Mouse (Mus musculus) embryonic fibroblast, embryonic 13.5 days (primary cell): ENCODE results near the gene Cntd1. TPM values are rescaled to one million over a fixed set of nuclear protein-coding genes. Genes with fewer than 3 reads are reported as not detected.
A peak's percentile ranks its signal among the peaks of the same experiment; 100 is the strongest.

Source experiments
- H3K27ac ChIP-seq: 2 replicates; pipeline ENCODE4 v1.5.1; 2012; ENCODE audit warnings: low read length, control low read depth, inconsistent platforms; ENCODE audit not compliant: insufficient read depth
- H3K4me1 ChIP-seq: 2 replicates; pipeline ENCODE4 v1.6.1; 2011; ENCODE audit warnings: low read length; ENCODE audit not compliant: control insufficient read depth, insufficient read depth
- H3K4me3 ChIP-seq: 2 replicates; pipeline ENCODE4 v1.5.1; 2011; ENCODE audit warnings: mild to moderate bottlenecking, control low read depth, low read length; ENCODE audit not compliant: insufficient read depth
- CTCF ChIP-seq: IDR thresholded peaks from 2 replicates; pipeline ENCODE4 v1.5.1; 2011; ENCODE audit warnings: mild to moderate bottlenecking, control low read depth, low read length, moderate library complexity, borderline replicate concordance; ENCODE audit not compliant: insufficient read depth
- POLR2A ChIP-seq: IDR thresholded peaks from 2 replicates; pipeline ENCODE4 v1.6.1; 2011; ENCODE audit warnings: low read depth, mild to moderate bottlenecking, control low read depth, low read length, moderate library complexity
- polyA plus RNA-seq: library from polyadenylated mRNA; stranded (reverse); fragments of >200 nt; gene quantifications from 2 replicates; pipeline ENCODE4 v1.2.4, GENCODE M21; 2011; ENCODE audit warnings: low read depth; ENCODE audit not compliant: missing spikeins, insufficient read length

The Cntd1 gene
- polyA plus RNA-seq, 1 experiment = 1.0 TPM

GRCm38 (mm10) chr11:101263989-101264280 is 14.9 kb upstream of the Cntd1 start:
- TF ChIP-seq POLR2A (no peak), CTCF (no peak)
- peaks cover 15% of the 10 kb centered on the region; the same call in 1 of the 2 replicates for H3K4me1 ChIP-seq
- H3K4me3 ChIP-seq = no peak overlapping the region
- no peak overlapping the region for H3K27ac ChIP-seq

DNA sequence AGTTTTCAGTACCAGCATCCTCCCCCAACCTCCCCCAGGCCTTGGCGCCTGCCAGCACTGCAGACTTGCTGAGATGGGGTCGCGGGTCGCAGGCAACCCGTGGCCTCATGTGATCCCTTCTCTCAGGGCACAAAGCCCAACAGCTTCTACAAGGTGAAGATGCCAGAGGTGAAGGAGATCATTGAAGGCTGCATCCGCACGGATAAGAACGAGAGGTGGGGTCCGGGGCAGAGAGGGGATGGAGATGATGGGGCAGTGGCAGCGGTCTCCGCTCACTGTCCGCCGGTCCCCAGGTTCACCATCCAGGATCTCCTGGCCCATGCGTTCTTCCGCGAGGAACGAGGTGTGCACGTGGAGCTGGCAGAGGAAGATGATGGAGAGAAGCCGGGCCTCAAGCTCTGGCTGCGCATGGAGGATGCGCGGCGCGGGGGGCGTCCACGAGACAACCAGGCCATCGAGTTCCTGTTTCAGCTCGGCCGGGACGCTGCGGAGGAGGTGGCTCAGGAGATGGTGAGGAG is 13.8 kb upstream of the Cntd1 start:
- Histone ChIP-seq H3K4me3 (no peak overlapping the region), H3K27ac (no peak overlapping the region), H3K4me1 (peaks cover 10% of the 10 kb centered on the region; the same call in 1 of the 2 replicates)
- TF ChIP-seq CTCF = no peak

GRCm38 (mm10) chr11:101265906-101266305 is 12.9 kb upstream of the Cntd1 start:
- no peak for TF ChIP-seq CTCF
- TF ChIP-seq POLR2A = no peak
- H3K4me3 ChIP-seq = no peak overlapping the region
- peaks cover 10% of the 10 kb centered on the region; the same call in 1 of the 2 replicates for H3K4me1 ChIP-seq
- no peak overlapping the region for H3K27ac ChIP-seq

- peaks cover 4% of the 10 kb centered on the region; the same call in 1 of the 2 replicates for H3K4me1 ChIP-seq
- TF ChIP-seq CTCF (no peak), POLR2A (no peak)
- no peak overlapping the region for H3K4me3 ChIP-seq
- no peak overlapping the region for H3K27ac ChIP-seq
Observed at GRCm38 (mm10) chr11:101269577-101270116, 9.2 kb upstream of the Cntd1 start.

DNA sequence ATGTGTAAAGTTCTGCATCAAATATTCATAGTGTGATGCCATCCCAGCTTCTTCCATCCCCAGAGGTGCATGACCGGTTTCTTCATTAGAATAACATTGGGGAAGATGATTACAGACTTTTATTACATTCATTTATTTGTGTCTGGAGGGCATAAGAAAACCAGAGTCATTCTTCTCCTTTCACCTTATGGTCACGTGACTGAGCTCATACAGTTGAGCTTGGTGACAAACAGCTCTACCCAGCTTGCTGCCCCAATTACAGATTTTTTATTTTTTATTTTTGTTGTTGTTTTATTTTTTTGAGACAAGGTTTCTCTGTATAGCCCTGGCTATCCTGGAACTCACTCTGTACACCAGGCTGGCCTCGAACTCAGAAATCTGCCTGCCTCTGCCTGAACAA is 6.4 kb upstream of the Cntd1 start:
- Histone ChIP-seq H3K4me1 (peaks cover 3% of the 10 kb centered on the region; the same call in 1 of the 2 replicates), H3K27ac (no peak overlapping the region), H3K4me3 (no peak overlapping the region)
- TF ChIP-seq CTCF = no peak
- no peak for TF ChIP-seq POLR2A

- TF ChIP-seq POLR2A = no peak
- TF ChIP-seq CTCF = no peak
- peaks cover 5% of the 10 kb centered on the region; the same call in 1 of the 2 replicates for H3K4me1 ChIP-seq
- H3K4me3 ChIP-seq = no peak overlapping the region
- H3K27ac ChIP-seq = no peak overlapping the region
Observed at GRCm38 (mm10) chr11:101275309-101275708, 3.5 kb upstream of the Cntd1 start.

DNA sequence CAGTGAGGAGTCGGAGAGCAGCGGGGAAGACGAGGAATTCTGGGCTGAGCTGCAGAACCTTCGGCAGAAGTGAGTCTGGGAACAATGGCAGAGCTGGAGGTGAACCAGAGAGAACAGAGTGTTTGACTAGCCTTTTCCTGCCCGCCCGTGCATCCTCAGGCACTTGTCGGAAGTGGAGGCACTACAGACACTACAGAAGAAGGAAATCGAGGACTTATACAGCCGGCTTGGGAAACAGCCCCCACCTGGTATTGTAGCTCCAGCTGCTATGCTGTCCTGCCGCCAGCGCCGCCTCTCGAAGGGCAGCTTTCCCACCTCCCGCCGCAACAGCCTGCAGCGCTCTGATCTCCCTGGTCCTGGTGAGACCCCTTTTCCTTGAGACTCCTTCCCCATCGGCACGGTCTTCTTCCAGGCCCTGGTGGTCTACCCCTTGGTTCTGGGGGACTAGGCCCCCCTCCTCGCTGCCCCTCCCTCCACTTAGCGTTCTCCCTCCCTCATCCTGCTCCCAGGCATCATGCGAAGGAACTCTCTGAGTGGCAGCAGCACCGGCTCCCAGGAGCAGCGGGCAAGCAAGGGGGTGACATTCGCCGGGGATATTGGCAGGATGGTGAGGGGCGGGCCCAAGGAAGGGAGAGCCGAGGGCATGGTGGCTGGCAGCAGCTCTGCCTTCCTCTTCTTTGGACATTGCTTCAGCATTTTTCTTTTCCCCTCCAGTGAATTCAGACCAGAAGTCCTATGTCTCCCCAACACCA is 2.3 kb upstream of the Cntd1 start:
- TF ChIP-seq CTCF = no peak
- TF ChIP-seq POLR2A = no peak; the same call in 1 of the 2 replicates
- Histone ChIP-seq H3K4me3 (no peak overlapping the region), H3K27ac (no peak overlapping the region), H3K4me1 (peaks cover 5% of the 10 kb centered on the region; the same call in 1 of the 2 replicates)

DNA sequence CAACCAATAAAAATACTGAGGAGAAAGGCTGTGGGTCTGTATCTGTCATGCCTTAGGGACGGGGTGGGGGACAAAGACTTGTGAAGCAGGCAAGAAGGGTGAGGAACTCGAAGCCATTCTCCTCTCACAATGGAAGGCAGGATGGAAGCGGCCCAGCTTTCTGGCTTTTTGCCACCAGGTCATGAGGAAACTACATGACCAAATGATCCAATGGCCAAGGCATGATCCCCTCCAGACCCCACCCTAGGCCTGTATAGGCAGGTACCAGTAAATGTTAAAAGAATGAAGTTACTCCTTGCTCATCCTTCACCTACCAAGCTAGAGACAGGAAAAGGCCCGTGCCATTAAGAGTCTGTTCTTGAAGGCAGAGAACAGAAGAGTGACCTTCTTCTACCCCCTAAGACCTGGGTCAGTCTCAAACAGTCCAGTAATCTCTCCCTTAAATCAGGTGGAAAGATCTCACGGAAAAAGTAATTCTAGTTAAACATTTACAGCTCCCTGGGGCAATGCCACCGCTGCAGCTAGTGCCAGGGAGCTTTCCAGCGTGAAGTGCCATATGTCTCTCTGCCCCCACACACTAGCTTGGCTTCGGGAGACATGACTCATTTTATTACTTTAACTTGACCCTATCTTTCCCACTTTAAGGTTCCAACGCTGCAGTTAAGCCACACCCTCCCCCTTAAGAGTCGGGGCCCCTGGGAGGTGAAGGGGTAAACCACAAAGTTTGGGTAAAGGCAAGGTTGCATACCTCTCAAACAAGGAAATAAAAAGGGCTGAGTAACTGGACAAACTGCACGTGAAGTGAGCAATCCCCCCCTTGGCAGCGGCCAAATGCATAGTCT is 1.2 kb upstream of the Cntd1 start:
- Histone ChIP-seq H3K27ac (peak overlapping the region; percentile 58; the same call in 1 of the 2 replicates), H3K4me3 (peak overlapping the region; percentile 73), H3K4me1 (peaks cover 5% of the 10 kb centered on the region; the same call in 1 of the 2 replicates)
- TF ChIP-seq CTCF (no peak), POLR2A (peak; percentile 29; the same call in 1 of the 2 replicates)

- no peak for TF ChIP-seq POLR2A
- no peak overlapping the region for H3K27ac ChIP-seq
- H3K4me3 ChIP-seq = no peak overlapping the region
- peaks cover 5% of the 10 kb centered on the region; the same call in 1 of the 2 replicates for H3K4me1 ChIP-seq
Observed at GRCm38 (mm10) chr11:101279193-101279569, 369 bp downstream of the Cntd1 start.

DNA sequence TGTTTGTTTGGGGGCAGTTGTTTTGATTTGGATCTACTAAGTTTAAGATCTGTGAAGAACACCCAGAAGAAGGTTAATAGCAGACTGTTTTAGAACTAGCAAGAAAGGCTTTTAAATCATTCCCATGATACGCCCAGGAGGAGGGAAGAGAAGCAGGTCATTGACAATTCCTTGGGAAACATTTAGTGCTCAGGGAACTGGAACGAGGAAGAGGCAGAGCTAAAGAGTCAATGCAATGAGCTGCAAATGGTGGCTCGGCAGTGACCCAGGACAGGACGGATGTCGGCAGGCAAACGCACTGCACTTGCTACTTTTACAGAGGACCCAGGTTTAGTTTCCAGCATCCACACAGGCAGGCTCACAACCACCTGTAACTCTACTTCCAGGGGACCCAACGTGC is 2.0 kb downstream of the Cntd1 start:
- peaks cover 5% of the 10 kb centered on the region; the same call in 1 of the 2 replicates for H3K4me1 ChIP-seq

More for the DNA sequence above, 2.0 kb downstream of the Cntd1 start:
- TF ChIP-seq CTCF = no peak
- TF ChIP-seq POLR2A = no peak
- Histone ChIP-seq H3K4me3 (no peak overlapping the region), H3K27ac (no peak overlapping the region)
